ENCODE assay signal across 12 mouse cellular contexts in genomic region chr9:8226415-8226814, GRCm38 (mm10).
DNase-seq lines count a peak whose midpoint lies in the region; ATAC-seq and TF ChIP-seq lines count a peak whose summit lies in the region.
"Had no signal": no experiment of that assay in that cellular context is flagged by ENCODE, and none has a peak within 500 bp of the region (broad histone marks: within the 10 kb centered on the region; RNA-seq: fewer than 3 reads in every experiment).

No protein-coding gene starts in this region.

- H3K27ac ChIP-seq in gastrocnemius, adult 2 months, result no peak overlapping the region
- no peak overlapping the region for H3K27ac ChIP-seq in lung, postnatal 0 days (ENCODE audit: low read length)
- no peak overlapping the region for H3K27ac ChIP-seq in embryonic facial prominence, embryonic 14.5 days (replicated peaks; ENCODE audit: low read depth, low read length)

- no peak for DNase-seq in gastrocnemius, adult 2 months
- no peak for DNase-seq in gastrocnemius, adult 8-10 months (ENCODE audit: low spot score in 2 of 2)
- peak; percentile 44 for DNase-seq in lung, postnatal 0 days (ENCODE audit: low spot score)
- DNase-seq in lung, postnatal 25 days (ENCODE audit: low spot score), result no peak
- DNase-seq in embryonic facial prominence, embryonic 14.5 days (ENCODE audit: low spot score), result peak; percentile 83
- DNase-seq in retina, postnatal 7 days (ENCODE audit: low read depth, low spot score), result peak; percentile 1
- no peak for DNase-seq in heart, adult 11 months
- DNase-seq in adrenal gland, postnatal 10 days, result no peak
- DNase-seq: cerebellum, postnatal 25 days; heart, postnatal 4 days; lung, postnatal 14 days had no signal

- TF ChIP-seq CTCF in gastrocnemius, adult 2 months (IDR thresholded peaks at IDR 0.05), result peak; percentile 23; the same call in 1 of the 2 replicates
- TF ChIP-seq CTCF in lung, postnatal 0 days (IDR thresholded peaks at IDR 0.05), result peak; percentile 51

- H3K9ac ChIP-seq in lung, postnatal 0 days (replicated peaks; ENCODE audit: low read depth), result no peak overlapping the region
- no peak overlapping the region for H3K9ac ChIP-seq in embryonic facial prominence, embryonic 14.5 days (ENCODE audit: low read depth, low read length)

- no peak overlapping the region for H3K4me2 ChIP-seq in lung, postnatal 0 days (replicated peaks; ENCODE audit: low read depth, low read length)
- H3K4me2 ChIP-seq in embryonic facial prominence, embryonic 14.5 days (ENCODE audit: low read depth, low read length), result no peak overlapping the region

- intact Hi-C loops in gastrocnemius, adult 2 months (cut with DNase I), result no loop called here

- H3K36me3 ChIP-seq in lung, postnatal 0 days (ENCODE audit: insufficient read depth, low read length), result no peaks in the 10 kb centered on the region
- H3K36me3 ChIP-seq in embryonic facial prominence, embryonic 14.5 days (ENCODE audit: control insufficient read depth, insufficient read depth, low read length), result no peaks in the 10 kb centered on the region
- H3K36me3 ChIP-seq: G1E had no signal

- WGBS in lung, postnatal 0 days, result 16% methylated on average over 1 of the region's 1 CpGs
- WGBS in embryonic facial prominence, embryonic 14.5 days, result 15% methylated on average over 1 of the region's 1 CpGs

- H3K27me3 ChIP-seq in lung, postnatal 0 days (replicated peaks; ENCODE audit: insufficient read depth, low read length), result no peaks in the 10 kb centered on the region
- H3K27me3 ChIP-seq in embryonic facial prominence, embryonic 14.5 days (replicated peaks; ENCODE audit: control insufficient read depth, insufficient read depth, low read length), result no peaks in the 10 kb centered on the region

- H3K4me3 ChIP-seq in gastrocnemius, adult 2 months, result no peak overlapping the region
- H3K4me3 ChIP-seq in lung, postnatal 0 days (ENCODE audit: low read depth, low read length), result no peak overlapping the region
- no peak overlapping the region for H3K4me3 ChIP-seq in embryonic facial prominence, embryonic 14.5 days (ENCODE audit: low read depth, low read length)

- no peaks in the 10 kb centered on the region for H3K9me3 ChIP-seq in lung, postnatal 0 days (ENCODE audit: low read length)
- no peaks in the 10 kb centered on the region for H3K9me3 ChIP-seq in embryonic facial prominence, embryonic 14.5 days (ENCODE audit: control insufficient read depth, low read length)
- H3K9me3 ChIP-seq: G1E had no signal

- no peak for ATAC-seq in lung, postnatal 0 days
- no peak for ATAC-seq in embryonic facial prominence, embryonic 14.5 days (ENCODE audit: low read depth)

- no peaks in the 10 kb centered on the region for H3K4me1 ChIP-seq in lung, postnatal 0 days (ENCODE audit: insufficient read depth, low read depth, low read length)
- no peaks in the 10 kb centered on the region for H3K4me1 ChIP-seq in embryonic facial prominence, embryonic 14.5 days (ENCODE audit: control insufficient read depth, insufficient read depth, low read length)

- no peak for TF ChIP-seq EP300 in lung, postnatal 0 days (IDR thresholded peaks at IDR 0.05)

Comparison
In these comparisons a context has a peak if more than half of its experiments do, and no peak if none do; other contexts are left out.
1. DNase-seq: peak in lung, postnatal 0 days (single experiment), embryonic facial prominence, embryonic 14.5 days (single experiment) and retina, postnatal 7 days (single experiment); none in gastrocnemius, adult 2 months (single experiment), gastrocnemius, adult 8-10 months (0 of 2), lung, postnatal 25 days (single experiment), heart, adult 11 months (single experiment) and adrenal gland, postnatal 10 days (single experiment).